Mouse (Mus musculus): ENCODE measurements around the gene Tmub2.

Gene Tmub2

DNA sequence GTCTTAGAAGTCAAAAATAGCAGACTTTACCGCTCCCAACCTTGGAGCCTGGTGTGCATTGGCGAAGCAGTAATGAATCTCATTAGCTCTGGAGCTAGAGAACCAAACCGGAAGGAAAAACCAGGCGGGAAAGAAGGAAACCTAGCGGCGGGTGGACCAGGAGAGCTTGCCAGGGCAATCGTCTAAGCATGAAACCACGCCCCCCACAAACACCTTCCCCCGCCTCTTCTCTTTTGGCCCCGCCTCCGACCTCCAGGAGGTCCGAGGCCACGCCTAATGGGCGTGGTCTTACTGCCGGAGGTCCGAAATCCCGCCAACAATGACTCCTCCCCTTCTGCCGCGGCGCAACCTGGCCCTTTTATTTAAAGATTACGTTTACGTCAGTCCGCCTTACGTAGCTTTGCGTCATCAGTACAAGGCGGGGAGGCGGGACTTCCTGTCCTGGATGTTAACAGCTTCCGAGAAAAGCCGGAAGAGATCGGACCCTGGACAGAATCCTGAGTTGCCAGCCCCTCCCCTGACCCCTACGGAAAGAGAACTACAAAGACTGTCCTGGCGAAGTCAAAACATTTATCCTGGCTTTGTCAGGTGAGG lies at the start of gene Tmub2:
TSS of gene Tmub2 (plus strand) at position 431 of the 594 bp plus-strand sequence.
- DNase-seq, result peak; percentile 99

GRCm38 (mm10) chr11:102236022-102236421 lies 48.7 kb upstream of the Tmub2 start:
- no peak for DNase-seq

DNA sequence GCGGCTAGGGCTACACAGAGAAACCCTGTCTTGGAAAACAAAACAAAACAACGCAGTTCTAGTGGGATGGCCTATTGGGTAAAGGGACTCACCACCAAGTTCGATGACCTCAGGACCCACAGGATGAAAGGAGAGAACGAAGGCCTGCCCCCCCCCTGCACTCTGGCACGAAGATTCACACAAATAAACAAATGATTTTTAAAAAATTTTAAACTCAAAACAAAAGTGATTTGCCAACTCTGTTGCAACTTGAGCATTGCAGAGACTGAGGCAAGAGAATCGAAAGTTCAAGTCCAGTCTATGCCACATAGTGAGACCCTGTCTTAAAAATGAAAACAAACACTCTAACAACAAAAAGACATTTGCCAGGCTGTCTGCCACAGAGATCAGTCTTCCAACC lies 44.1 kb upstream of the Tmub2 start:
- DNase-seq, result no peak

DNA sequence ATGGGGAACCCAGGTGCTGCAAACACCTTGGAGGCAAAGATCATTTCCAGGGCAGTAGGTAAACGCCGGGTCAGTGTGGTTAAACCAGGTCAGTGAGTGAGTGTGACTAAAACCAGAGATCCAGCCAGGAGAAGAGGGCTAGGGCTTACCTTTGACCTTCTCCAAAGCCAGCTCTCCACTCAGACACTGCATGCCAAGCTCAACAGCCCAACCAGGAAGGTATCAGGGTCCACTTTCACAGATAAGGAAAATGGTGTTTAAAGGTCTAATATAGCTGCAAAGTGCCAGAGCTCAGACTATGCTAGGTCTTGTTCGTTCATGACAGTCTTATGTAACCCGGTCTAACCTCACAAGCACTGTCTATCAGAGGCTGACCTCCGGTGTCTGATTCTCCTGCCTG lies 43.5 kb upstream of the Tmub2 start:
- DNase-seq, result no peak

GRCm38 (mm10) chr11:102241874-102242273 lies 42.9 kb upstream of the Tmub2 start:
- no peak for DNase-seq

DNA sequence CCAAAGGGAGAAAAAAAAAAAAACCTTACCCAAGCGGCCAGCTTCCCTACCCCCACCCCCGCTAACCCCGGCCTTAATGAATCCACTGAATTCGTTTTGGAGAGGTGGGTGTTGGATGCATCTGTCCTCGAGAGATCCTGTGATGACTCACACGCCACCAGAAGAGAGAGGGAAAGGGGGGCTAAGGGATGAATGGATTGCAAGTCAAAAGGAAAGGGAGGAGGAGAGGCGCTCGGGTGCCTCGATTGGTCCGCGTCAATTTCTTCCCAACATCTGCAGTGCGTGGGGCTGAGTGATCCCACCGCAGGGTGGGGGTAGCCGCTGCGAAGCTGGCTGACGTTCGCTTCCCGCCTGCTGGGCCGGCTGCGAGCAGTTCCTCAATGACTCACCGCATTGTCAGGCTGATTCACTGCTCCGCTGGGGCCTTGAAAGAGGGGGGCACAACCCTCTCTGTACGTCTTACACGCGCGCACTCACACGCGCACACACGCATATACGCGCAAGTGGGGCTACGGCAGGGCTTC lies 39.7 kb upstream of the Tmub2 start:
- DNase-seq, result peak; percentile 52

DNA sequence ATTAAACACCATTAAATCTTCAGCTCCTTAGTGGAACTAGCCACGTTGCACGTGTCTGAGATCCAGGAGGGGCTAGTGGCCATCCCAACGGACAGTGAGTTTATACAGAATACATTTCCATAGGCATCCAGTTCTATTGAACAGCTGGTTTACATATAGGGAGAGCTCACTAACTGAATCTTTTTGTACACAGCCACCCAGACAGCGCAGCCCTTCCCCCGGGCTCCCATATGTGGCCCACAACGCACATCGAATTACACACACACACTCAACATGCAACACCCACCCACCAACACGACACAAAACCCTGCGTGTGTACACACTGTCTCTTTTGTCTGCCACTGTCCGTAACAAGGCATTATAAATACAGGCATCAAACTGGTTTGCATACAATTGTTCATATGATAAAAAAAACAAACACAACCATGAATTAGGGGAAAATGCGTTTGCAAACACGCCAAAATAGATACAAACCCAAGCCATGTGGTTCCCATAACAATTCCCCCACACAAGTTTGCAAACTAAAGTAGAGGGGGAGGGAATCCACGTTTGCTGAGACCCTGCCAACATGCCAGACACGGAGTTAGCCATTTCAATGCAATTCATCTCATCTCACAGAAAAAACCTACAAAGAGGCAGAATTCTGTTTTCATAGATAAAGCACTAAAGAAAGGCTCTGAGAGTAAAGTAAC lies 39.0 kb upstream of the Tmub2 start:
- no peak for DNase-seq

DNA sequence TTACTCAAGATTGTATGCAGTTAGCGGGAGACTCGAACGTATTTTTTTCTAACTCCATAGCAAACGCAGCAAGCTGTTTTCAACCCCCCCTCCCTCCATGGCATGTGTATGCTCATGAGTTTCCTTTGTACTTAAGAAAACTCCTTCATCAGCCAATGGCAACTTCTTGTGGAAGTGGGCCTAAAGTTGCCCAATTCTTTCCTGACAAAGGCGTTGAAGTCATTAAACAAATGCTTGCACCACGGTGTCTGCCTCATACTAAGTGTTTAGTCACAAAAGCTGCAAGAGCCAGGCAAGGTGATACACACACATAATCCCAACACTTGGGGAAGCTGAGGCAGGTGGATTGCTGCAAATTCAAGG lies 38.5 kb upstream of the Tmub2 start:
- peak; percentile 30 for DNase-seq

- DNase-seq, result no peak
These were observed 37.9 kb upstream of the Tmub2 start for GRCm38 (mm10) chr11:102246871-102247270.

- DNase-seq, result peak; percentile 97
These were observed 36.0 kb upstream of the Tmub2 start, which contains the start of gene BC030867 for GRCm38 (mm10) chr11:102248630-102249230. Gene BC030867 (plus strand): TSS chr11:102248882.

DNA sequence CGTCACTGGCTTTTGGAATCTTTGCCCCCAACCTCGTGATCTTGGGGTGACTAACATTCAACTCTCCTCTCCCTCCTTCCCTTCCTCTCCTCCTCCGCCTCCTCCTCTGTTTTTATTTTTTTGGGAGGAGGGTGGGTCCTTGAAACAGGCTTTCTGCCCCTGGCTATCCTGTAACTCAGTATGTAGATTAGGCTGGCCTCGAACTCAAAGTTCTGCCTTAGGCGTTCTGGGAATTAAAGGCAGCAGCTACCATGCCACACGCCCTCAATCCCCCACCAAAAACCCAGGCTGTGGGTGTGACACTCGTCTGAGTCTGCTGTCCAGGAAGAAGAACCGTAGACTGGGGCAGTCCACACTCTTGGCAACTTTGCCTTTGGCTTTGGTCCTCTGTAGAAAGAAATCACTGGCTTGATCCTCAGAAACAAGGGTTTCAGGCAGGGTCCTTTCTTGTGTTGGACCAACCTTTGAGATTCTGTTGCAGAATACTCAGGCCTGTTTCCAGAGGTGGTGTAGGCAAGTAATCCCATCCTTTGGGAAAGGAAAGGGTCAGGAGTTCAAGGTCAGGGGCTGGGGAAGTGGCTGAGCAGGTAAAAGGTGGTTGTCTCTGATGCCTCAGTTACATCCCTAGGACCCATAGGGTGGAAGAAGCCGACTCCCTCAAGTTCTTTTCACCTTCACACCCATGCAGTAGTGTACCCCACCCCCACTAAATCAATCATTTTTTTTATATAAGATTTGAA lies 35.2 kb upstream of the Tmub2 start:
- DNase-seq, result no peak

DNA sequence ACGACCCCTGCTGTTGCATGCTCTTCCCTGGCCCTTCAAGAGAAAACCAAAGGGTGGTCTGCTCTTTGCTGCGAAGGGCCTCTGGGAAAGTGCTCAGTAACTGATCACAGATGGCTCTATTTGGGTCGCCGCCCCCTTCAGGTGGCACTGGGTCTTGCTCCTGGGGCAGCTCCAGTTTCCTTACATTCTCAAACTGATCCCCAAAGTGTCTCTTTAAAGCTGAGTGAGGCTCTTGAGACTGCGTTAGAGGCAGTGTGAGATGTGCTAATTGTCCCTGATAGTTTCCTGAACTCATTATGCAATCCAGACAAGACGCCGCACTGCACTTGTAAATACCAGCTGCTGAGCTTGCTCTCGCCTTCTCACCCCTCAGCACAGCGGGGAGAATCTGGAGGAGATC lies 27.2 kb upstream of the Tmub2 start:
- peak; percentile 34 for DNase-seq

- no peak for DNase-seq
These were observed 26.6 kb upstream of the Tmub2 start for GRCm38 (mm10) chr11:102258095-102258494.

GRCm38 (mm10) chr11:102258521-102258920 lies 26.2 kb upstream of the Tmub2 start:
- no peak for DNase-seq

DNA sequence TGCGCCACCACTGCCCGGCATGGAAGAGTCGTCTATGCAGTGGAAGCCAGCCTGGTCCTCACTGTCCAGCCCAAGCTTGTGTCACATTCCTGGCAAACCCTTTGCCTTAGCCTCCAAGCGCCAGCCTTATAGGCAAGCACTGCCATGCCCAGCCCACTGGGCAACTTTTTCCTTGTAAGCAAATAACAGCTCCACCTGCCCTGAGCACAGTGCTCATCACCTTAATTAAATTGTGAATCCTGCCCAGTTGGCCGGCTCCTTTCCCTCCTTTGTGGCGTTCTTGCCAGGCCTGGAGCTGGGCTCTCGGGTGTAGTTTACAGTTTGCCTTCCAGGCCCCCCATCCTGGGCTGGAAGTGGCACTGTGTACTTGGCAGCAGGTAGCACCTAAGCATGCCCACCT lies 21.5 kb upstream of the Tmub2 start:
- no peak for DNase-seq

- DNase-seq, result no peak
These were observed 18.9 kb upstream of the Tmub2 start for GRCm38 (mm10) chr11:102265816-102266215.

DNA sequence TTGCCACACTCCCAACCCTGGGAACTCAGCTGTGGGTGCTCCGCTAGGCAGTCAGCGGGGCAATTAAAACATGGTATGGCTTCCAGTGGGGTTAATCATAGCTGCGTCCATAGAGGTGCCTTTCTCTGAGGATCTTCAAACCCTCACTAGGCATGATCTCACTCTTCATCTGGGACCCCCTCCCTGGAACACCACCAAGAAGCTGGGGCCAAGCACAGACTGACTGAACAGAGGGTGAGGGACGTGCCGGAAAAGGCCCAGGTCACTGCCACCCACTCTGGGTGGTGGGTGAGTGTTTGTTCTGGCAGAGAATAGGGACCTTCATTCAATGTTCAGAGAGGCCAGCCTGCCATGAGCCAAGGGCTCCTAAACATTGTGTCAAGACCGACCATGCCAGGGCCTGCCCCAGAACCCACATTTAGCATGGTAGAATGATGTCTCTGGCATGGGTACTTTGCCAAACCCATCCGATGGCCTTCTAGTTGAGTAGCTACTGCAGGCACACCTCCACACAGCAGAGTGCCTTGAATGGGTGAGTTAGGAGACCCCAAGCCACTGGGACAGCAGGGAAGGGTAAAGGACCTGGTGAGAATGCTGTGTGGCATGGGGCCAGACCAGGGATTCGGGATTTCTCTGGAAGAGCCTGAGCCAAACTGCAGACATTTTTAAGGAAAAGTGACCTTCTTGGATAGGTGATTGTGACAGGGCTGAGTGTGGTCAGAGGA lies 17.9 kb upstream of the Tmub2 start:
- no peak for DNase-seq

DNA sequence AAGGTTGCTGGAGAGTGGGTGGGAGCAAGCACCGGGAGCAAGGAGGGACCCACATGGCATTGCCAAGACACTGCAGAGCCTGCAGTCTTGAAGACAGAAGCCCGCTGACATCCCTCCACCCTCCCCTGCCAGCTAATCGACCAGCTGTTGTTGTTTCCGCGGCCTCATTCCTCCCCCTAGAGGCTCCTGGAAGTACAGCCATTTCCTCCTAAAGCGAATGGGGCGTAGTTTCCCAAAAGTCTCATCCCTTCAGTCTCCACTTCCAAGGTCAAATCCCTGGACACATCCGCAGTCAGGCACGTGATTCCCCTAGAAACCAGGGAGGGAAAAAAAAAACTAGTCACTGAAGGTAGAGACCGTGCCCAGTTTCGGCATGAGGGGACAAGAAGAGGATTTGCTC lies 17.3 kb upstream of the Tmub2 start:
- peak; percentile 85 for DNase-seq

GRCm38 (mm10) chr11:102268520-102269244 lies 16.0 kb upstream of the Tmub2 start, which contains the start of gene Asb16:
Gene Asb16 (plus strand): TSS chr11:102268743.
- DNase-seq, result no peak

DNA sequence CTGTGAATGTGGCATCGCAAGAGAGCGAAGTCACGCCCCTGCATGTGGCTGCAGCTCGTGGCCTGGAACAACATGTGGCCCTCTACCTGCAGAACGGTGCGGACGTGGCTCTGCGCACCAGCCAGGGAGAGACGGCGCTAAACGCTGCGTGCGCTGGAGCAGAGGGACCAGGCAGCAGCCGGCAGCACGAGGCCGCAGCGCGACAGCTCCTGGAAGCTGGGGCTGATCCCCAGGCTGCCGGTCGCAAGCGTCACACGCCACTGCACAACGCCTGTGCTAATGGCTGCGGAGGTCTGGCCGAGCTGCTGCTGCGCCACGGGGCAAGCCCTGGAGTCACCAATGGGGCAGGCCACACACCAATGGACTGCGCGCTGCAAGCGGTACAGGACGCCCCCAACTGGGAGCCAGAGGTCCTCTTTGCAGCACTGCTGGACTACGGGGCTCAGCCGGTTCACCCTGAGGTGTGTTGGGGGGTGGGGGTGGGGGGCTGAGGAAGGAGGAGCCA lies 8.3 kb upstream of the Tmub2 start:
- DNase-seq, result no peak

DNA sequence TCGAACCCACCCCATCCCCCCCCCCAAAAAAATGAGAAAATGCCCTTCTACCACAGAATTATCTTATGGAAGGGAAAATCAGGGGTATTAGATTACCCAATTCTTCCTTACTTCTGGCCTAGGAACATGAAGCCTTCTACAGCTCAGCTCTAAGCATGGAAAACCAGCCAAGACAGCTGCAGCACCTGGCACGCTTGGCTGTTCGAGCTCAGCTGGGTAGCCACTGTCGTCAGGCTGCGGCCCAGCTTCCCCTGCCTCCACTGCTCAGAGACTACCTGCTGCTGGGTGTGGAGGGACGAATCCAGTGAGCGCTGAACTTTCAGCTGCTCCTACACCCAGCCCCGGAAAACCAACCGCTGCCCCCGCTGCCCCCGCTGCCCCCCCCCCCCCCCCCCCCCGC lies 7.0 kb upstream of the Tmub2 start:
- DNase-seq, result no peak

DNA sequence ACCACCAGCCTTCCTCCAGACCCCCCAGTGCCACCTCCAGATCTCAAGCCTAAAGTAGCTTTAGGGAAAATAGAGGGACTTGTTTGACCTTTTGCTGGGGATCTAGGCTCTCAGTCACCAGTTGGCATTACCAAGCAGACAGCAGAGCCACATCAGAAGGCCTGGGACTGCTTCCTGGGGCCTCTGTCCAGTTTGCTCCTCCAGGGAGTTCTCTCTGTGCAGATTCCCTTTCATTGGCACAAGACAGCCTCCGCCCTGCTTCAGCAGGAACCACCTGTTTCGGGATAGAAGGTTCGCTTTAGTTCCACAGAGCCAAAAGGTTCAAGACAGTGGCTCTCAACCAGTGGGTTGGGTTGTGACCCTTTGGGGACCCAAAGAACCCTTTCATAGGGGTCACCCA lies 5.1 kb upstream of the Tmub2 start:
- no peak for DNase-seq

Measured in lung, postnatal 36 days (tissue).